Mouse (Mus musculus): Measurements from ENCODE around the gene Dagla.

Dagla gene

DNA sequence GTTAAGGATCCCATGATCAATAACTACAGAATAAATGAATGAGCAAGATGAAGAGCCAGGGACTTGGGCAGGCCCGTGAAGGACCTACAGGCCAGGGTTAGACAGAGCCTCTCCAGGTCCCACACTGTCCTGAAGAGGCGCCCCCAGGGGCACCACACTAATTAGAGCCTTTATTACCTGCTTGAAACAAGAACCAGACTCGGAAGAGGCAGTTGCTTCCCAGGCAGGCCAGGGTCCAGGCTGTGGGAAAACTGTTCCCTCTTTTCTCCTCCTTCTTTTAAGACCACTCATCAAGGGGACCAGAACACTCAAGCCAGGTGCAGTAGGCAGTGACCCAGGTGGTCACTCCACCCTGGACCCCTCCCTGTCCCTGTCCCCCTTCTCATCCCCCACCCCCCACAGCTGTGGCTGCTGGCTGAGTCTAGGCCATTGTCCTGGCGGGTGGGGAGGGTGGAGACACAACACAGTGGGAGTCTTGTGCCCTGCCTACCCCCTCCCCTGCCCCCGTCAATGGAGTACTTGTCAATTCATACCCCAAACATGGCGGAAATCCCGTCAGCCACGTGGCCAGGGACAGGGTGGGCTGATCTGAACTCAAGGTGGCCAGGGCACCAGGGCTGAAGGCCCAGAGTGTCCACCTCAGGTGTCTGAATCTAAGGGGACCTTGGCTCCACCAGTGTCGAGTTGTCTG, 72.2 kb downstream of the Dagla start:
- DNase-seq = peak; percentile 29

DNA sequence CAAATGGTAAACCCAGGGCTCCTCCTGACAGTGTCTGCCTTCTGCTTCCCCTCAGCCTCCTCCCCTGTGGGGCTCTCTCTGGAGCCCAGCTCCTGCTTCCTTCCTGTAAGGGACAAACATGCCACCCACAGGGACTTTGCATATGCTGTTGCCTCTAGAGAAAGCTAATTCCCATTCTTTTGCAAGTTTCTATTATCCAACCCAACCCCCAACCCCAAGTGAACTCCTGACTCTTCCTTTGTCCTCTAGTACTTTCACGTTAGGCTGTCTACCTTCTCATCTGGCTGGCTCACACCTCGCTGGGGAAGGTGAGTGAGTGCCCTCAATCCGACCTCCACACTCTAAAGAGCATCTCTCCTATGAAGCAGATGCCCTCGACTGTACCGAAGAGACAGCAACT, 72.8 kb downstream of the Dagla start:
- DNase-seq = no peak

DNA sequence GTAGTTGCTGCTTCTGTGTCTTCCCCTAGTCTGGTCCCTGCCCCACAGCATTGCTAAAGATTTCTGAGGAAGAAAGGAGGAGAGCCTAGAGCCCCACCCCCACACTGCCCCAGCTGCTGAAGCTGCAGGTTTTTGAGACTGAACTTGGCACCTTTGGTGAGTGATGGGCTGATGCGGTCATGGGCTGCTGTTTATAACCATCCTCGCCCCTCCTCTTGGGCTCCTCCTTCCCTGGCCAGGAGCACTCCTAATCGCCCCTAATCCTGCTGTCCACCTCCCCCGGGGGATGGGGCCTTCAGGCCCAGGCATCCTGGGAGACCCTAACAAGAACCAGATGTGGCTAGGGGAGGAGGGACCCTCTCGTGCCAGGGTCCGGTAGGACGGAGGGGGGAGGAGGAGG, 73.7 kb downstream of the Dagla start:
- DNase-seq = no peak

DNA sequence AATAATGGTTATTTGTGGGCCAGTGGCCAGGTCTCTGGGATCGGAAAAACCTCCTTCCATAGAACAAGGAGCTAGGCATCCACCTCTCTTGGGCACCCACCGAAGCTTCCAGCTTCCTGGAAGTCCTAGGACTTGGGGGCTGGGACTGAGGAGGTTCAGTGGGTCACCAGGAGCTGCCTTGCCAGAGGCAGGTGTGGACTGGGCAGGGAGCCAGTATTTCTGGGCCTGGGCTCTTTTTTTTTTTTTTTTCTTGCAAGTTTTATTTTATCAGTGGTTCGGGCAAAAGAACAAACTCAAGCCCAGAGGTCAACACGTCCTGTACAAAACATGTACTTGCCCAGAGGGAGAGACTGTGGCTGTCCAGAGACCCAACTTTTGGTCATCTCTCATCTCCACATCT, 78.9 kb downstream of the Dagla start:
- DNase-seq = no peak

DNA sequence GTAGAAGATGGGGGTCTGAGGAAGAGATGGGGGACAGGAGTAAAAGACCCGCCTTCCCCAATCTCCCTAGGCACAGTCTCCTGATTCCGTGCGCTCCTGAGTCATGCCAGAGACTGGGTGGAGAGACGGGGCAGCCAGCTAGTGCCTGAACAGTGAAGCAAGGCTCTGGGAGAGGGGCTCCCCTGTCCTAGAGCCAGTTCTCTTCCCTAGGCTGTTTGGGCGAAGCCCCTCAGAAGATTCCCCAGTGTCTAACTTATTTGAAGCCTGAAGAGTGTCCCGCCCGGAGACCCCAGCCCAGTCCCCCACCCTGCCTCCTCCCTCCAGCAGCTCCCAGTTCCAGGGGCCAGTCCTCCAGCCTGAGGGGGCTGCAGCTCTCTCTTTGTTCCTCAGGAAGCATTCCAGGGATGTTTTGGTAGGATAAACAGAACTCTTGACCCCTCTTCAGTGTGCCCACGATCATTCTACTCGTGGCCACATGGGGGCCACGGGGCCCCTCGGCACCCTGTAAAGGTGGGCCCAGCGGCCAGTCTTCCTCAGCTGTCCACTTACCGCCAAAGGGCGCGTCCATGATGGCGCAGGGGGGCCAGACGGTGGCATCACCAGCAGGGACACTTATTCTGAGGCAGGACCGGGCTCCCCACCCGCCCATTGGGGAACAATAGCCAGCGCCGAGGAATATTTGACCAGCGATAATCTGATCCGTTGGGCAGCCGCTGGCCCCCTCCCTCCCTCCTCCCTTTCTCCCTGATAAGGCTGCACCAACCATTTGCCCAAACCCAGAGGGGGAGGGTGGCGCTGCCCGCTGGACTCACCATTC, 79.8 kb downstream of the Dagla start:
- DNase-seq = no peak

DNA sequence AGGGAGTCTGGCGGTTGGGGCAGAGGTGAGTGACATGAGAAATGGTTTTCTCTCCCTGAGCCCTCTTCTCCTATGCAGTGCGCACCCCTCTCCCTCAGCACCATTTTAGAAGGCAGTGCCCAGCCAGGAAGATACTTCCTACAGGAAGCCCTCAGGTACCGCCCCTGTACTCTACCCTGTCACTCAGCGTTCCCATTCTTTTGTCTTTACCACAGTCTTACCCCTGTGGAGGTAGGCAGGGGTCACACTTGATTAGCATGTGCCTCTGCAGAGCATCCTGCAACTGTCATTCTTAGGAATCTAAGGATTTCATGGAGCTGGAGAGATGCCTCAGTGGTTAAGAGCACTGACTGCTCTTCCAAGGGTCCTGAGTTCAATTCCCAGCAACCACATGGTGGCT, 81.1 kb downstream of the Dagla start:
- no peak for DNase-seq

DNA sequence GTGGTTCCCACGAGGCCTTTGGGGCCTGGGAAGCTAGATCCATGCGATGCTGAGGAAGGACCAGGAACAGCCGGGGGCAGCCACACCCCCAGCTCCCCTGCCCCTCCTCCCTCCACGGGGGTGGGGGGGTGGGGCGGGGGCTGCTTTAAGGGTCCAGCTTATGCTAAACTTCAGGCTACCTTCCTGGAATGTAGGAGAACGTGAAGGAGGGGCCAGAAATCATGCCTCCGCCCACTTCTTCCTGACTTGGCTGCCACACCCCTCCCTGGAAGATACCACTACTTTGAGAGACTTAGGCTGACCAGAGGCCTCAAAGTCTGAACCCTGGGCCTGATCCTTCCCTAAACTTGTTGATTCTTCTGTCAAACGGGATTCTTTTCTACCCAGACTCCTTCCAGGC, 82.0 kb downstream of the Dagla start:
- no peak for DNase-seq

DNA sequence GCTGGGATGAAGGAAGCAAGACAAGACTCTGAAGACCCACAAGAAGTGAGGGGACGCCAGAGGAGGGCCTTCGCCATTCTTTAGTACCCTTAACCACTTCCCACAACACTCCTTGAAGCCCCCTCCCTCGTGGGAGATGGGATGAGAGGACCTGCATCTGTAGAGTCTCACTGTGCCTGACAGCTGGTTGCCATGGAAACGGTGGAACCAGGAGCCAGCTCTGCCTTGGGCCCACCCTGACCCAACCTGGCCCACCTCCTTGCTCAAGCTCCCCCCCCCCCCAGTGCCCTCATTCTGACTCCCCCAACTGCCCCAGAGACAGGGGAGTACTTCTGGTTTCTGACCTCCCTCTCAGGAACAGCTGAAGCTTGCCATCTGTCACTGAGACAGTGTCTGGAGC, 83.1 kb downstream of the Dagla start:
- DNase-seq = no peak

DNA sequence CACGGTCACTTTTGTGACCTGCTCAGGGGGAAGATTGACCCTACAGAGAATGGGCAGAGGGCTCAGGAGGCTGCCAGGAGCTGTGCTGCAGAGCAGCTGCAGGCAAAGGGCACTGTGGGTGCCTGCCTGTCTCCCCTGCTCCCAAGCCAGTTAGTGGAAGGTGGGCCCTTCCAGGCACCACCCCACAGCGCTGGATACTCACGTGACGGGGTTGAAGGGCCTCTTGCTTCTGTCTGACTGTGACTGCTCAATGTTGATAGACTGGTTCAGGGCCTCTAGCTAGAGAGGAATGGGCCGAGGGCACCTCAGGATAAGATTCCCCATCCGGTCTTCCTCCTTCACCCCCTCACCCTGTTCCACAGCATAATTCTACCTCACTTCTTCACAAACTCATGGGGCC, 85.1 kb downstream of the Dagla start:
- DNase-seq = no peak

DNA sequence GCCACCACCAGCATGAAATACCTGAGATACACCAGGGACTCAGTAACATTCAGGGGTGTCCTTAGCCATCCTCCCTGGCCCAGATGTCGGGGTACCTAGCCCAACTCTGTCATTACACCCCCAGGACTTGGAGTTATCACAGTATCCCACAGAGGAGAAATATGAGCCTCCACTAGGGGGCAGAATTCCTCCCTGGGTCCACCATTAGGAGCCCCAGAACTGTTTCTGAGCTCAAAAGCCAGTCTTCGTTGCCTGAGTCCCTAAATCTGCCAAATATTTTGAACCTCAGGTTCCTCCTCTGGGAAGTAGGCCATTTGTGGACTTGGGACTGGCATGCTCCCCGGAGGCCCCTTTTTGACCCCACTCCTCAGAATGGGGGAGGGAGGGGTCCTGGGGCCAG, 85.6 kb downstream of the Dagla start:
- DNase-seq = no peak

DNA sequence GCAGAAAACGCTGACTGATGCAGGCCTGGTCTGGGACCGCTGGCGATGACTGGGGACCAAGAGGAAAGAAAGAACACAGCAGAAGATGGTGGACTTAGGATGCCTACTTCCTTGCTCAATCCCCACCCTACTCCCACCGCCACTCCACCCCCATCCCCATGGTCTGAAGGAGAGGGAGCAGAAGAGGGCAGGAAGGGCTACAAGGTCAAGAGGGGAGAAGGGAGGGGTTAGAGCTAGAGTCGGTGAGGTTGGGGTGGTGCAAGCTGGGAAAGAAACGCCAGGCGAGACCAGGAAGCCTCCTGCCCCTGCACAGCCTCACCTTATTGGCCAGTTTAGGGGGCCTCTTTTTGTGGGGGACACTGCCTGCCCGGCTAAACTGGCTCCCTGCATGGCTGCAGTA, 88.6 kb downstream of the Dagla start:
- DNase-seq = no peak

DNA sequence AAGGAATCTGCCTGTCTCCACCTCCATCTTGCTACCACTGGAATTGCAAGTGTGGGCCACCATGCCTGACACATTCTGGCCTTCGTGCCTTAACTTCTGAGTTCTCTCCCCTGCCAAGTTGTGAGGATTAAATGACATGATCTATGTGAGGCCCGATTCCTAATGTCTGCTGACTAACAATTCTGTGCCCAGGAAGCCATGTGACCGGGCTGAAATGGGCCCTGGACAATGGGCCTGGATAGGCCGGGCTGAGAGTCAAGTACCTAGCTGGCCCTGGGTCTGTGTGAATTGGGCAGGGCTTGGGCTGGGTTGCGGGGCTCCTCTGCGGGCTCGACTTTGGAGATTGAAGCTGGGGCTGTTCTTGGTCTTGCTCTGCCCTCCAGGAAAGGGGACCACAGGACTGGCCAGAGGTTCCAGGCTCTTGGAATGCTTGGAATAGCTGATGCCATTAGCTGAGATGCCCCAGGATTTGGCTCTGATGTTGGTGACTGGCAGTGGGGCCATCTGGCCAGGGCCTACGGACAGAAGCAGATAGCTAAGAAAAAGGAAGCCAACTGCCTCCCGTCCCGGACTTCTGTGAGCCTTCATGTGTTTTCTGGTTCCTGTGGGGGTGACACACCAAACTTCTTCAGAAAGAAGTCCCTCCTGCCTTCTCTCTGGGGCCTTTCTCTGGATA, 90.7 kb downstream of the Dagla start:
- DNase-seq = no peak

DNA sequence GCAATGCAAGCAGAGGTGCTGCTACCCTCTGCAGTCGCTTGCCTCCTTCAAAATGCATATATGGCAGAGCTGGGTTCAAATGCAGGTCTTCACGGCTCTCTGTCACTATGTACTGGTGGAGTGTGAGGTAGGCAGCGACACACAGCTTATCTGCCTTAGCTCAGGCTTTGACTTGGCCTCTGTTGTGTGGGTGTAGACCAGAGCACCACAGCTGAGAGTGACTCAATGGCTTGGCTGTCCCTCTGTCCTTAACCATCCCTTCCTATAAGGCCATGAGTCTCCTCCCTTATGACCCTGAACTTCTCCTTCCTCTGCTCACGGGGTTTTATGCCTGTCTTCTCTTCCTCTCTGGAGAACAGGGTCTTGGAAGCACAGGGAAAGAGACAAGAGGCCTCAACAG, 93.8 kb downstream of the Dagla start:
- DNase-seq = no peak

DNA sequence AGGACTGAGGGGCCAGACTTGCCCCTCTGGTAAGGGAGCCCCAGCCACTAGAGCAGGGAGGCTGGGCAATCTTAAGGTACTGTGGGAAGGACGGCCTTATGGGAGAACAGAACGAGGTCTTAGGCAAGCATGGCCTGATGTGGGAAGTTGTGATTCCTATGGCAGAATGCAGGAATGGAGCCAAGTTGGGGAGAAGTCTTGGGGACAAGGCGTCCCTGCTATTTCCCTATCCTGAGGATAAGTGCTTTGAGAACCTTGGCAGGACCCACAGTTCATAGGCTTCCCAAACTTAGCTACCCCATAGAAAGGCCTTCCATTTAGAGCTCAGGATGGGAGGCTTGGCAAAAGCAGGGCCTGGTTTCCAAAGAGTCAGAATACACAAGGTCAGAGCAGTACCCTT, 95.8 kb downstream of the Dagla start:
- no peak for DNase-seq

DNA sequence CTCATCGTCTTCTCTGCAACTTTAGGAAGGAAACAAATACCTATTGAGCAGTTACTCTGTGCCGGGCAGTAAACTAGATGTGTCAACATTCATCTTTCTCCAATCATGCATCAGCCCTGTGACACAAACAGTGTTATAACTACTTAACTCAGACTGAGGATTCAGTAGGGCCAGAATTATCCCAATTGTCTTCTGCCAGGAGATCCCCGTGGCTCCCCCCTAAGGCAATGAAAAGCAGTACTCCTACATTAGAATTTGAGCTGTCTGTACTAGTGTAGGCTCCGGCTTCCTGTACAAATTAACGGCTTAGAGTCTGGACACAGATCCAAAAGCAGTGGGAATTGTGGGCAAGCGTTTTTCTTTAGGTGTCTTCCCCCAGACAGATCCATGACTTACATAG, 99.6 kb downstream of the Dagla start:
- DNase-seq = no peak

DNA sequence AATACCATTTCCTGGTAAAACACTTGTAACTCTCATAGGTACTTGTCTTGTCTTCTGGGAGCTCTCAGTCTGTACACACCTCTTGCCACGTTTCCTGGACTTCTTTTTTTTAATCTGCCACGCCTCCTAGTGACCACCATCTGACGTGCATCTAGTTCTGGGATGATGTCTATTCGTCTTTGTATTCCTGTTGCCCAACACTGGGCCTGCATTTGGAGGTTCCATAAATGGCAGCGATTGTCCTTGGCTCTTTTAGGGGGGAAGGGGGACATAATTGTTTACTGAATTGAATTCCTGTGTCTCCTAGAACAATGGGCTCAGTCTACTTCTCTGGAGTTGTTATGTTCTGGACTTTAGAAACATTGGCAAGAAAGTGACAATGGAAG, 100.1 kb downstream of the Dagla start:
- peak; percentile 71 for DNase-seq

DNA sequence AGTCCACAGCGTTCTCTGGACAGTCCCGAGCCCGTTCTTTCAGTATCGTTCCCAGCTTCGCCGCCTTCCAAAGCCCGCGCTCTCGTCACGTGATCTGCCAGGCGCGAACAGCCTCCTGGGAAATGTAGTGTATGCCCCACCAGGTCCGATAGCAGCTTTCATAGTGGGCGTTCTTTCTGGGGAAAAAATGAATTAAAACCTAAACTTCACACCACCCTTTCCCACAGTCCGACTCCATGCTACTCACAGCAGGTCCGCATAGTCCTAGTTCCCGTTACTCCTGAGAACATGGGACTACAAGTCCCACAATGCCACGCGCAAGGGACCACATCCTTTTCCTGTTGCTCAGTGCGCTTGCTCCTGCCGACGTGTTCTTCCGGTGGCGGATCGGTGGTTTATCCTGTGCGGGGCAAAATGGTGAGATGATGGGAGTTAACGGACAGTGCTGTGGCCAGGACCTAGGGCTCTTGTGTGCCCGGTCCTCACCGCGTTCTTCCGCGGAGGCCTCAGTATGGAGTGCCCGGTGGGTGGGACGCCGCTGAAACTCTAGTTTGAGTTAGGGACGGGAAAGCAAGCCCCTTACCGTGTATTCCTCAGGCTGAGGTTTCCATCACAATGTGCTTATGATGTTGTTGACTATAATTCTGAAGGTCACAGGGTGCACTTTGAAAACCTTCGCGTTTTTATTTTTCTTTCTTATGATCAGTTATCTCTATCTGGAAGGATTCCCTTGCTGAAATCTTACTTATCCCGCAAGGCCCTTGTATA, 100.6 kb downstream of the Dagla start, which contains the start of the genes Tmem258 and Fen1:
Gene Tmem258, plus strand, starts transcription at position 167 of the 768 bp plus-strand sequence.
Gene Fen1, minus strand, starts transcription at position 322 of the 768 bp plus-strand sequence.
- DNase-seq = peak; percentile 93

DNA sequence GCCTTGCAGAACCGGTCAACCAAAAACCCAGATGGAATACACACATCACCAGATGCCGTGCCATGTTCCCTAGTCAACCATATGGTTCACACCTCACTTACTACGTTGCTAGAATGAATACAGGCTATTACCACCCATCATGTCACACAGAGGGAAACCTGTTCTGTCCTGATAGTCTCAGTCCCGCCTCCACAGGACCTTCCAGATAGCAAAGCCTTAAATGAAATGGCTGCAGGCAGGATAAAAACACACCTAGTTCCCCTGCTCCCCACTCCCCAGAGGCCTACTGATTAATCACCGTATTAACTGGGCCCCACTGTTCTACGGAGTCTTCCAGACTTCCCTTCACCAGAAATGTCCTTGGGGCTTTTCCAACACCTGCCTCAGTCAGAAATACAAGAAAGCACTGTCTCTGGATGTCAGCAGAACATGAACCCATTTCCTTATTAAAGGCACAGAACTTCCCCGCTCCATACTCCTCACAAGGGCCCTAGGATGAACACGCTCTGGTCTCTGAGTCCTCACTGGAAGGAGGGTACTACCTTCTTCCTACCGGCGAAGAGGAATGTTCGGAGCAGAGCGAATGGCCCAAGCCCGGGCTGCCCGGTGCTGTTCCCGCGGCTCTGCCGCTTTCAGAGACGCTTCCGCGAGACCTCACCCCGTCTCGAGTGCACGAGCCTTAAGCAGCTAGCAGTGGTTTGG, 101.4 kb downstream of the Dagla start:
- DNase-seq = no peak

DNA sequence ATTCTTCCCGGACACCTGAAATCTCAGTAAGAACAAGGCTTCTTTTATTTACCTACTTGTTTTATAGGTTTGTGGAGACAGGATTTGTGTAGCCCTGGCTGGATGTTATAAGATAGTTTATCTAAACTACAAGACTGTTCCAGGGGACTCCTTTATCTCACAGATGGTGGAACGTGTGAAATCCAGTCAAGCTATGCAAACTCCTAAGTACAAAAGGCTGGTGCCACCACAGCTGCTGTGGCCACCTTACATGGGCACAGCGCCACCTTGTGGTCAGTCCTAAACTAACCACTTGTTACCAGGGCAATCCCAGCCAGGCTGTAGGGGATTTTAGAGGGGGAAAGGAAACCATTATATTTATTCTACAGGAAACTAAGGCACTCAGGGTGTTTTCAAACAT, 106.0 kb downstream of the Dagla start:
- peak; percentile 65 for DNase-seq

DNA sequence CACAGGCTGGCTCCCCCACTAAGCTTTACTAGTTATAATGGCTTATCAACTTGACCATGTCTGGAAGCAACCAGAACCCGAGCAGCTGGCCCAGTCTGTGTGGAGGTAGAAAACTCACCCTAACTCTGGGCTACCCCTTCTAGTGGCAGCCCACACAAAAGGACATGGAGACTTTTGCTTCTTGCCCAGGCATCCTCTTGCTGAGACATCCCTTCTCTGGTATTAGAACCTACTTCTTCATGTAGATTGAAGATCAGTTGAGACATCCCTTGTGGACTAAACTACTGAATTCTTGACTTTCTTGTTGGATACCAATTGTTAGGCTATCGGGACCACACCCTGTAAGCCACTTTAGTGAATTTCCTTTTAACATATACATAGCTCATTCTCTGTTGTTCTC, 106.4 kb downstream of the Dagla start:
- no peak for DNase-seq

DNA sequence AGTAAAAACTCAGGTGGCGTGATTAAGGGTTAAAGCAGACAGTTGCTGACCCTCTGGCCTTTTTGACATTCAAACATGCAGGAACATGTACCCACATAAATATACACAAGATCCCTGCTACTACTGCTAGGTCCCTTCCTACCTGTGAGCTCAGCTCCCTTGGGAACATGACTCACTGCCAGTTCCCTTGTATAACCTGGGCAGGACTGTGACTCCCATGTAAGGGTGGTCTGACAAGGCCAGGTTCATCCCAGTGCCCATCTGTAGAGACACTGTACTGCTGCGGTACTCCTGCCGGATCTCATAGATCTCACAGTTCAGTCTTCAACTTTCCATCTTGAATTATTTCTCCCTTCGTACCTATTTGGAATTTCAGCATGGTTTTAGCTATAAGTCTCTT, 107.5 kb downstream of the Dagla start:
- DNase-seq = no peak
